Mouse (Mus musculus) NIH3T3 (cell line): ENCODE measurements around the gene Elmsan1.

ENCODE experiments used
- DNase-seq: peaks from one replicate; pipeline ENCODE4 v3.0.0-alpha.2; 2012; ENCODE audit warnings: low read depth

Elmsan1 gene

DNA sequence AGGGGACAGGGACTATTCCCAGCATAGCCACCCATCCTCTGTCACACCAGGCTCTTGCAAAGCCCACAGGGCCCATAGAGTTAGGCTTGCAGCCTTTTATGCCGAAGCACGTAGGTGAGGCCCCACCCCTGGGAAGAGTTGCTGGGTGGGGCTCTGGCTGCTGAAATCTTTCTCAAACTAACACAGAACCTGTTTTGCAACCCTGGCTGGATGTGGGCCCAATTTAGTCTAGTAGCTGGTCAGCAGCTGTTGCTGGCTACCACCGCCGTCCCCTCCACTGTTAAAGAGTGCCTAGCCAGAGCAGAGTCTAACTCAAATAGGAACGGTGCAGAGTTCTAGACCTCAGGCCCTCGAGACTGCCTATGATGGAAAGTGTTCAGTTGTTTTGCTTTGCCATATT is 43.8 kb downstream of the Elmsan1 start:
- peak; percentile 87 for DNase-seq

DNA sequence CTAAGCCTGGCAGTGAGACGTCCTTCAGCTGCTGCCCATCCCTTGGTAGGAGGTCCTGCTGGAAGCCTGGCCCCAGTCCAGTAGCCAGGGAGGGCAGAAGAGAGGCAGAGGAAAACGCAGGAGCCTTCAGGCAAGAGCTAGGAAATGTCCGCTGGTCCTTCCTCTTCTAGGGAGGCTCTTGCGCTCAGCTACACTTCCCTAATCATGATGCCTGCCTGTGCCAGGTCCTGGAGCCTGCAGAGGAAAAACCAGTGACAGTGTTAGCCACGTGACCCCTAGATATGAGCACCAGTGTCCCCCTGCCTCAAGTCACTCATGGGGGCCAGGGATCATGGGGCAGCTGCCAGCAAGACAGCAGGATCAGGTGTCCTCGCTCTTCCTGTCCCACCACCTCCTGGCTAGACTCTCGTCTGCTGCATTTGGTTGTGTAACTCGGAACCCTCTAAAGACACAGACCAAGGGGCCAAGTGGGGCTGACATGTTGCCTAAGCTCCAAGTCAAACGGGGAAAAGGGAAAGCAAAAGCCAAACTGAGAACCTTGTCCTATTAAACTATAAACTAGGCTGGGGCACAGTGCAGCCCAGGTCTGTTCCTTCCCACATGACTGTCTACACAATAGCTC is 44.4 kb downstream of the Elmsan1 start:
- no peak for DNase-seq

DNA sequence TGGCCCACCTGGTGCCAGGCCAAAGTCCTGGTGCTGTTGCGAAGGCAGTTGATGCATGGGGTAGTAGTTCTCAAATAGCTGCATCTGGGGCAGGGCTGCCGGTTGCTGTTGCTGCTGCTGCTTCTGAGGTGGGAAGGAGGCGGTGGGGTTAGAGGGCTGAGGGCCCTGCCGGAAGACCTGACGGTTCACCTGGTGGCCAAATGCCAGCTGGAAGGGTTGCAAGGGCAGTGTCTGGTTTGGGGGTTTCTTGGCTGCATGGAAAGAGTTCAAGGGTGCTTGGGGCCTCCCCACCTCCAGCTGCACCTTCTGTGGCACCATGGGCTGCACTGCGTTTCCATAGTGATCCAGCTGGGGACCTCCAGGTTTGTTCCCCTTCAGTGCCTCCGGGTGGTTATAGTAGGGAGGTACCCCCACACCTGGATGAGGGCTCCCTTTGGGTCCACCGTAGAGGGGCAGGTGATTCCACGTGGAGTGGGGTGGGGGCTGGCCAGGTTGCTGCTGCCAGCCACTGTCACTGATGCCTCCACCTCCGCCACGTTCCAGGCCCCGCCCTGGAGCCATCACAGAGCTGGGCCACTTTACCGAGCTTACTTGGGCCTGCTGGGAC is 45.3 kb downstream of the Elmsan1 start:
- no peak for DNase-seq

DNA sequence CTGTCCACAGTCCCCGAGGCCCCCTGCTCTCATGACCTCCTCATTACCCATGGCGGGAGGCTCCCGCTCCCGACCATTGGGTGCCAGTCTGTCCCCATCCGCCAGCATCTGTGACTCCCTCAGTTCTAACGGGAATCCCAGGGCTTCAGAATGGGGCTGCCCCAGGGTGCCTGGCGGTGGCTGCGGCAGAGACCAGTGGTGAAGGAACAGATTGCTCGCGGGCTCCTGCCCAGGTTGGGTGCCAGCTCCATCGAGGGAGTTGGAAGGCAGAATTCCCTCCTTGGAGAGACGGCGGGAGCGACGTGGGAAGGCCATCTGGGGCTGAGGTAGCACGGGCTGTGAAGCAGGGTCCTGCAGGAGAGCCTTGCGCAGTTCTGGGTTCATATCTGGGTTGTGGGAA is 45.8 kb downstream of the Elmsan1 start:
- DNase-seq: no peak

DNA sequence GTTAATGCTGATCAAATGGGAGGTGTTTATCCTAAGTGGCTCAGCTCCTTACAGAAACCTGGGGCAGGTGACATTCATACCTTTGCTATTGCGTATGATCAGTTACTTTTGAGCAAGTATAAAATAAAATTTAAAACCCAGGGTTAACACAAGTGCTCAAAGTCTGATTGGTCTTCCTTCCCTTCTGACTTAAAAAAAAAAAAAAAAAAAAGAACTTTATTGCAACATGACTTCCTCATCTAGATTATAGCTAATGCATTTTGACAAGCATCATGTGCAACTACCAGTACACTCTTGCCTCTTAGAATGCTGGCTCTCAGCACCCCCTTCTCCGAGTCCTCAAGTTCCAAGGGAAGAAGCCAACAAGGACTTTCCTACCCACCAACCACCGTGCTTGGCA is 46.5 kb downstream of the Elmsan1 start:
- DNase-seq: no peak

DNA sequence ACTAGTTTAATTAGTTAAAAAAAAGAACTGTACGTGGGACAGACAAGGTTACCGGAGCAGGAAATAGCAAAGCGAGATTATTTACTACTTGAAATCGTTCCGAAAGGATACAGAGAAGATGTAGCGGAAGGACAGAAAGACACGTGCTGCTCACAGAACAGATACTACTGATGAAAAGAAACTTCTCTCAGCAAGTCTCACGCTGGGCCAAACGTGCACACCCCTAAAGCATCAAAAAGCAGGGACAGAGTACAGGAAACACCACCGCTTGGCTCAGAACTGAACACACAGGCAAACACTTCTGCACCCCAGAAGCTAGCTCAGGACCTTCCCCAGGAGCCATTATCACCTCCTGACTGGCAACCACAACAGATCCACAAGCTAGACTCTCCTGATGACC is 48.1 kb downstream of the Elmsan1 start:
- no peak for DNase-seq

DNA sequence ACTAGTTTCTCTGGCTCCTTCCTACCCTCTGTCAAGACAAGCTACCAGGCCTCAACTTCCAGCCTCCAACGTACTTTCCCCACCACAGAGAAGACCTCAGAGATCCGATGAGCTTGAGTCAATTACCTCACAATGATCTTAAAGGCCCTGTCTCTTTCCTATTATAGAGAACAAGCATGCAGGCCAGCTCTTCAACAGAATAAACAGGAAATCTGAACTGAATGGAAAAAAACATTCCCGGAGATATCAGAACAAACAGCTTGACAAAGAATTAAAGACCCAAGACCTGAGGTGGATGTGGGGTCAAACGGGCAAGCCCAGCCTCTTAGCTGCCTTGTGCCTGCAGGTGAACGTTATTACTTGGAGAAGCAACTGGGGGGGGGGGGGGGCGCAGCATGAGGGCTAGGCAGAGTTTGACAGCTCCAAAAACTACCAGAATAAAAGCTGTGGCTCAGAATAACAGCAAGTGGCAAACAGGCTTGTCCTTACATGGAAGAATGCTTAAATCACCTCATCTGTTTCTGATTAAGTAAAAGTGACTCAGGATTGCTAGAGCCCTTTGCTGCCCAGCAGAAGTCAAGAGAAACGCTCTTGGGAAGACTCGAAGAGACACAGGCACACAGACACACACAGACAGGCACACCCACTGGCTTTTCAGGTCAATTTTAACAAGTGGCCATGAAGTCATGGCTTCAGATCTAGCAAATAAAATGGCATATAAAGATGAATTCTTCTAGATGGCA is 52.9 kb downstream of the Elmsan1 start:
- peak; percentile 83 for DNase-seq

DNA sequence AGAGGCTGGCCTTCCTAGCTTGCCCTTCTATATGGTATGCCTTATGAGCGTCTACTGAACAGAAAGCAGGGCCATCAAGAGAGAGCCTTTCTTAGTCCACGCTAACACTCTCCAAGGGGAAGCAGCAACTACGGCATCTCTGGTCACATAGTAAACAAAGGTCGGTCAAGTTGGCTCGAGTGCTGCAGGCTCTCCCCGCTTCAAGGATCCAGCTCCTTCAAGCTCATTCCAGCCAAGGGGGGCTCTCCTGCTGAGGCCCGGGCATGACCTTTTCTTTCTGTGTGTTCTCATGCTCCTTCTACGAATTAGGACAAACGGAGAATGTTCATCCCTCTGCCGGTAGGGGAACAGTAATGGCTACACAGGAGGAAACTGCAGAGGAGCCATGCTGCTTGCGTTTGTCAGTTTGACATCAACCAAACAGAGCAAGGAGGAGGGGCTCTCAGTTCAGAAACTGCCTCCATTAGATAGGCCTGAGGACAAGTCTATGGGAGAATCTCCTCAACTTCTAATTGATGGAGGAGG is 55.0 kb downstream of the Elmsan1 start:
- DNase-seq: no peak

DNA sequence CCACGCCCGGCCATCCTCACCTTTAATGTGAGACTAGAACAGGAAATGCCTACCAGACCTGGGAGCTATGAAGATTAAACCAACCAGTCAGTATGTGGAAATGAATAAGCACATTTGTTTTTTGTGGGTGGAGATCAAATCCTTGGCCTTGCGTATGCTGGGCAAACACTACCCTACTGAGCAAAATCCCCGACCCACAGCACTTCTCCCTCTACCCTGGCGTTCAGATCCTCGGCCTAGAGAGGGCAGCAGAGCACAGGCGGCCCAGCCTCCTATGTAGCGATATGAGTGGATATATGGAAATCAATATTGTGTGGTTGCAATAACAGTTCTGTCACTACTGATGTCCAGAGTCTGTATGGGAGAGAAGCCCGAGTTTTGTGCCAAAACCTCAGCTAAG is 55.5 kb downstream of the Elmsan1 start:
- peak; percentile 56 for DNase-seq

DNA sequence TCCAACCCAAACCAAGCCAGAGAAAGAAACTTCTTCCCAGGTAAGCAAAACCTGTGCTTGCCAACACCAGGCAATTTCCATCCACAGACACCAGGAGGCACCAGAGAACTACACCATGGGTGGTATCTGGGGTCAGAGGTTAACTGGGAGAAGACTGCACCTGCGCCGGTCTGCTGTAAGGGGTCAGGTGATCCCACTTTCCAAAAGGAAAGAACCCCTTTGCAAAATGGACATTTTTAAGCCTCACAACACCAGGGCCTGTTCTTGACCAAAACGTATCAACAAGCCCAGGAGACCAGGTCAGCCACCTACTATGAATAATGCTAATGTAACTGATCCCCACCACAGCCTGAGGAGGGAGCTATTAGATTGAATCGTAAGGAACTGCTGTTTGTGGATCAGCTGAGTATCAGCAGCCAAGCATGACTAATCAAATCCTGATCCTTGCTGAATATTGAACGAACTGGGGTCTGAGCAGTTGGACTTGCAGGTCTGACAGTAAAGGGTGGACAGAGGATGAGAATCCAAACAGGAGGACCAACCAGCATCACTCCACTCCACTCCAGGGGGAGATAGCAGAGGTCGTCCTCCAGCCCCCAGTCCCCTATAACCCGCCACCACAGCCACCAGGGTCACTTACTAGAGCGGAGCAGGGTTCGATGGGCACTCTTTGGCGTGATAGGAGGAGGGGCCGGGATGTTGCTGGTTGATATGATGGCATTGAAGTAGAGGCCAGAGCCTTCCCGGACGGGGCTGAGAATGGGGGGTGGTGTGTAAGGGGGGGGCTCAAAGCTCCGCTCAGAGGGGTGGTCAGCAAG is 56.9 kb downstream of the Elmsan1 start:
- DNase-seq: peak; percentile 58

DNA sequence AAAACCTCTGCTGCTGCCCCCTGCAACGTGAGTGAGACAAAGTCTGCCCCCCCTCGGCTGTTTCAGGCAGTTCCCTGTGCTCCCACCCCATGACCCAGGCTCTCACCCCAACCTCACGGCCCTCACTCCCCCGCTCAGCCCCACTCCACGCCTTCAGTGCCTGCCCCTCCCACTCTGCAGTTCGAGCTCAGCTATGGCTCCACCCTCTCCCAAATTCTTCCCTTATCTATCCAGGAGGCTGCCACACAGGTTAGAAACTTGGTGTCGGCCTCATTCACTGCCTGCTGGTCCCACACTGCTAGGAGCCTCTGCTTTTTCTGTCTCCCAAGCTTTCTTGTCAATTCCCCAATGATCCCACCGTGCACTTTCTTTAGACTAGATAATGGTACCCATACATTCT is 57.6 kb downstream of the Elmsan1 start:
- DNase-seq: no peak

DNA sequence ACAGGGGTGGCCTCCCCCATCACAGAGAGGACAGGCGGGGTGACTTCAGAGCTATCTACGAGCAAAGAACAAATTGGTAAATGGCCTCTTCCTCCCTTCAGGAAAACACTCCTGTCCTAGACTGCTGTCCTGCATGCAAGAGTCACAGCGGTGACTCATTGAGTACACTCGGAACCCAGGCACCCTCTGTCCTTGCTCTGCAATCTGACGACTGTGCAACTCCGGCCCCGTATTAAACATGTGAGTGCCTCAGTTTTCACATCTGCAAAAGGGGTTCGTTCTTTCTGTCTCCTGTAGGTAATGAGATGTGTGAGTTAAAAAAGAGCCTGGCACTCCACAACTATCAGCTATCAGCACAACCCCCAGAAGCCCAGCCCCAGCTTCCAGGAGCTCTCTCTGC is 58.2 kb downstream of the Elmsan1 start:
- DNase-seq: no peak

DNA sequence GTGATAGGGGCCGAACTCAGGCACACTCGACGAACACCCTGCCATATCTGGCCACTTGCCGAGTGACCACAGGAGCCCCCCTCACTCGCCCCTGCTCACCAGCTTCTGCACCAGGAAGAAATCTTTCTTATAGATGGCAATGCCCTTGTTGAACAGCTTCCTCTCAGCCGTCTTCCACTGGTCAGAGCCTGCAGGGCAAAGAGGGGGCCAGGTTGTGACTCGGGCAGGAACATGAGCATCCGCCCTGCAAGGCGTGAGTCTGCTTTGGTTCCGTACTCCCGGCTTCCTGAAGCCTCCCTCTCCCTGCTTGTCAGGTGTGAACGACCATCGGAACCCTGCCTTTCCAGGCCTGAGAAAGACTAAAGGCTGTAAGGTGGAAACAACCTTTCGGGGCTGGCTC is 60.5 kb downstream of the Elmsan1 start:
- DNase-seq: no peak

DNA sequence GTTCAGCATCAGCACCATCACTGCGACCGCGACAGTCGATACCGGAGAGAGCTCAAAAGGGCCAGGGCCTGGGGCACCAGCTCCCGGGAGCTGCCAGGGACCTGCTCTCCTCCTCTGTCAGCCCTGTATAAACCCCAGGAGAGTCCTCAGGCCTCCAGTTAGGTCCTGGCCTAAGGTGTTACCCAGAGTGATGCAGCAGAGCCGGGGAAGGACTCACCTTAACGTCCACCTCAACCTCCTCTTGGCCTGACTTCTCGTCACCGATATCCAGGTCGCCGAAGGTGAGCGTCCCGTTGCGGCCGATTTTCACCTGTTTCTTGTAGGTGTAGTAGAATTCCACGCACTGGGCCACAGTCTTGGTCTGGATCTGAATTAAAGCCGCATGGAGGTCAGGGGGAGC is 62.5 kb downstream of the Elmsan1 start:
- no peak for DNase-seq

DNA sequence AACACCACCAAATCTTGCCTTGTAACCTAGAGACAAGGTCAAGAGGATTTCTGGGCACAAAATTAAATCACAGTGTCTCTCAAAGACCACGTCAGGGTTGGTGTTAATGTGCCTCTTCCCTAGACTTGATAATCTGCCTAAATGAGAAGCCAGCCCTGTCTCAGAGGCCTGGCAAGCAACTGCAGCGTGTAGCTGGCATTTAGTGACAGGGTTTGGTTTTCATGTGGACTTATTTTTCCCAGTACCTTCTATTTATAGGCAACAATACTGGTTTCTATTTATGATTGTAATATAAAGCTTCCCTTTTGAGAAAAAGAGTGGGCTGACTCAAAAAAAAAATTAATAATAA is 63.2 kb downstream of the Elmsan1 start:
- no peak for DNase-seq

DNA sequence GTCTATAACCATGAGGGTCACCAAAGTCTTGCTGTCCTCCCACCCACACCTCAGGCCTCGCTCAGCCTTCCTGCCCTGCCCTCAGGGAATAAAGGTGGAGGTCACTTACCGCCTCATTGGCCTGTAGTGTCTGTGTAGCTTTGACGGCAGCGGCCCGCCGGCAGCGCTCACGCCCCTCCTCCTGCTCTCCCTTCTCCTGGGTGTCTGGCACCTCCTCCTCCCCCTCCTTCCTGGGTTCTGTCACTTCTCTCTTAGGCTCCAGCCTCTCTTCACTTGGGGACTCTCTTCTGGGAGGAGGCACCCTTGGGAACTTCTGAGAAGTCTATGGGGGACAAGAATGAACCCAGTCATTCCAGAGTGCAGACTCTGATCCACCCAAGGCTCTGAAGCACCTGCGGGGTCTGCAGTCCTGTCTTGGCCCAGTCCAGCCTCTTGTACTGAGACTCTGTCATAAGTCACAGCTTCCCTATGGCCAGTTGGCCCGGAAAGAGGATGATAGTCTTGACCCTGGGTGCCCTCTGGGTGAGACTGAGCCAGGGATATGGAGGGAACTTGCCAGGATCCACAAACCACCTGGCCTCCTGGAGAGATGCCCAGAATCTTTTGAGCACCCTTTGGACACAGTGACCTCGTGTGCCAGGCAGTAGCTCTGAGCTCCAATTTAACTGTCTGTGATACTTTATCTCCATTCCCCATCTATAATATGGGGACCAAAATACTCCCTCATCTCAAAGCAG is 63.7 kb downstream of the Elmsan1 start:
- no peak for DNase-seq

DNA sequence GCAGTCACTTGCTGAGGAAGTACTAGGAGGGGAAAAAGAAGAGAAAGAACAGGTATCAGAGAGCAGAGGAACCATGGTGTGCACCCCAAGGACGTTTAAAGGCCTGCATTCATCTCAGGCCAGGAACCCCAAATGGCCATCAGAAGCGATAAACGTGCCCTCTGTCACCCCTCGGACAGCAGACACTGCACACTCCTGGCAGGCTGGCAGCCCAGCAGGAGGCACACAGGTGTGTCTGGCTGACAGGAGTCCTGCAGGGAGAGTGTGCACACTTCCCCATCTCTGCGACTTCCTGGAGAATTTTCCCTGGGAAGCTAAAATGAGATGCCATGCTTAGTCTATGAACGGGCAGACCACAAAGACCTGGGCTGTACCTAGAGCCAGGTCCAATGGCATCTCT is 65.3 kb downstream of the Elmsan1 start:
- DNase-seq: no peak

DNA sequence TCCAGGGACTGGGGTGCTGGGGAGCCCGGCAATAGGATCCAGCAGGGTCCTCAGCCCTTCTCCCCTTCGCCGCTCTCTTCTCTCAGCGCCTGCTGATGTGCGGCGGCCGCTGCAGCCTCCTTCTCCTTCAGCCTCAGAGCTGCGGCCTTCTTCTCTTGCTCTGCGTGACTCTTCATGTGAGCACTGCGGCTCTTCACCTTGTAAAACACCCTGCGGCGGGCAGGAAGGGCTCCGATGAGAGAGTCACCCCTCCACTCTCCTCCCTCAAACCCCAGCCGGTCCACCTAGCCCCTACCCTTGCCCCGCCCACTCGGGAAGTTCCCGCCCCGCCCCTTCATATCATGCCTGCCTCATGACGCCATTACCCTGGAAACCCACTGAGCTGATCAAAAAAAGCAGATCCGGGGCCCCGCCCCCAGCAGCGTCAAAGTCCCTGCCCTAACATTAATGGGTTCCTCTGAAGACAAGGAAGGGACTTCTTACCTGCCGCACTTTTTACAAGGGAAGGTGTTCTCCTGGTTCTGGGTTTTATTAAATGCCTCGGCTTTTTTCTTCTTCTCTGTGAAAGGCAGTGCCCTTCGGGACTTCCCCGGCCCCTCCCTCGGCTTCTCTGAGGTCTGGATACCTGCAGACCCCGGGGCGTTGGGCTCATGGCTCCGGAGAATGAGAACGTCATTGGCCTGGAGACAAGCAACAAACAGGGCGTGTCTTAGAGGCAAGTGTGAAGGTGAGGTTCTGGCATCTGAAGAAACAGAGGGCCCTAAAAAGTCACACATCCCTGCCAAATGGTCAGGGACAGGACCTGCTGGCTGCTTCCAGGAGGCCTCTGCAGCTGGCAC is 66.1 kb downstream of the Elmsan1 start:
- no peak for DNase-seq

DNA sequence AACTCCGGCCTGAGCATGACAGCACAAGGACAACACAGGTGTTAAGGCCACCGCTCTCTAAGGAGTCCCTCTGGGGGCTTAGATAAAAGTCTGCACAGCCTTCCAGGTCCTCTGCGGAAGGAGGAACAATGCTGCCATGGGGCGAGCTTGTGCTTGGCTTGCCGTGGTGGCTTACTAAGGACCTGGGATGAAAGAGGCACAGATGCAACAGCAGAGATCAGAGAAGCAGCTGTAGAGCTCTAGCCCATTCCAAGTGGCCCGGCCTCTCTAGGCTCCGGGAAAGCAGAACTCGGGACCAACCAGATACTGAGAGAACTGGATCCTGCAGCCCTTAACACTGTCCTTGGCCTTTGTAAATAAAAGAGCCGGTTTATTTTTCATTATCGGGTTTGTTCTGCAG is 66.8 kb downstream of the Elmsan1 start:
- no peak for DNase-seq

DNA sequence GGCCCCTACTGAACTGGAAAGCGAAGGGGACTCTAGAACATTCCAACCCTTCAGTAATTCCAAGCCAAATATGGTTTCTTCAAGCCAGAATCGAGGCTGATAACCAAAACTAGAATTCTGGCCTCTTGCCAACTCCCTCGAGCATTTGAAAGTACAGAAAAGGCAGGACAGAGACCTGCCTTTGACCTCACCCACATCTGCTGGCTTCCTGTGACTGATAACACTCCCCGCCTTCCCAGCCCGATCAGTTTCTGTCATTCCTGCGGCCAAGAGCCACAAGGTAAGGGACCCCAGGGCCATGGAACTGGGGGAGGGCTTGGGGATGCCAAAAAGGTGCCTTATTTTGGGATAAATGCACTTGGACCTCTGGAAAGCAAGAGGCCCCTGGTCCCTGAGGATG is 67.7 kb downstream of the Elmsan1 start:
- no peak for DNase-seq

DNA sequence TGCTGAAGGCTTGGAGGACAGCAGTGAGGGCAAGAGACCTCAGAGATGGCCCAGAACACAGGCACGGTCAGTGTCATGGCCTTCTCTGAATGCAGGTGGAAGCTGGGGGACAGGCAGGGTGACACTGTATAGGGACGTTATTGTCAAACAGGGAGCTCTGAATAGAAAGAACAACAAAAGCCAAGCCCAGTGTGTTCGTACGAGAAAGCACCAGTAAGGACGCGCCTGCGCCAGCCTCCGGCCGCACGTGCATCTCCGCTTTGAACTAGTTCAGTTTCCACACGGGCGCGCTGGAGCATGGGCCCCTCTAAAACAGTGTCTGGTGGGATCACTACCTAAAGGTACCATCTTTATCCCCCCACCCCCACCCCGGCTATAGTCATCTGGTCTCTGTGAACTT is 68.7 kb downstream of the Elmsan1 start:
- no peak for DNase-seq
